ENCODE assay signal across 29 mouse cellular contexts in the genomic region with DNA sequence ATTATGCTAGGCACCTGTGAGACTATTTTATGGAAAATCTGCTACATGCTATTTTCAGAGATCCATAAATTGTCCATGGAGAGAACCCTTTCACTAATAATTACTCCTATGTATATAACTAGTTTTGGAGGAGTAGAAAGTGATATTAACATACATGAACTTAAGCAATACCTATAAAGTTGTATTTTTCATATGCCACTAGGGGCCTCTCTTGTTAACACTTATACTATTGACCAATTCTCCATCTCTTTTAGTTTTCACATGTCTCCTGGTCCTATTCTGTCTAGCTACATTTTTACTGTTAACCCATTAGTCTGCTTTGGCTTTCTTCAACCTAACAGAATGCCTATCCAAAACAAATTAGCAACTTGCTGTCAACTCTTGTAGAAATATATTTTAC. TPM values are rescaled to one million over a fixed set of nuclear protein-coding genes. Genes with fewer than 3 reads are reported as not detected.
"Had no signal": no experiment of that assay in that cellular context is flagged by ENCODE, and none has a peak within 500 bp of the region (broad histone marks: within the 10 kb centered on the region; RNA-seq: fewer than 3 reads in every experiment).

No protein-coding gene starts in this region.

- H3K36me3 ChIP-seq: intestine, embryonic 15.5 days; limb, embryonic 10.5 days; limb, embryonic 13.5 days; liver, embryonic 12.5 days; liver, embryonic 15.5 days; lung, embryonic 15.5 days; midbrain, embryonic 12.5 days; midbrain, embryonic 15.5 days; neural tube, embryonic 12.5 days; neural tube, embryonic 15.5 days had no signal

- H3K9me3 ChIP-seq: intestine, embryonic 15.5 days; limb, embryonic 10.5 days; limb, embryonic 13.5 days; liver, embryonic 12.5 days; liver, embryonic 15.5 days; lung, embryonic 15.5 days; midbrain, embryonic 12.5 days; midbrain, embryonic 15.5 days; neural tube, embryonic 12.5 days; neural tube, embryonic 15.5 days had no signal

- H3K9ac ChIP-seq: intestine, embryonic 15.5 days; limb, embryonic 13.5 days; liver, embryonic 12.5 days; liver, embryonic 15.5 days; lung, embryonic 15.5 days; midbrain, embryonic 12.5 days; midbrain, embryonic 15.5 days; neural tube, embryonic 12.5 days; neural tube, embryonic 15.5 days had no signal

- DNase-seq: kidney, adult 2 months; kidney, postnatal 10 days; kidney, postnatal 4 days; layer of hippocampus, adult 9-11 months; layer of hippocampus, postnatal 36 days; liver; lung, adult 18-20 months; lung, postnatal 14 days; right cerebral cortex, adult 18-20 months; right cerebral cortex, postnatal 14 days; right cerebral cortex, postnatal 4 days; thymus, postnatal 25 days had no signal

- H3K27ac ChIP-seq: intestine, embryonic 15.5 days; limb, embryonic 10.5 days; limb, embryonic 13.5 days; liver, embryonic 12.5 days; liver, embryonic 15.5 days; lung, embryonic 15.5 days; macrophage; midbrain, embryonic 12.5 days; midbrain, embryonic 15.5 days; neural tube, embryonic 12.5 days; neural tube, embryonic 15.5 days had no signal

- H3K4me3 ChIP-seq: intestine, embryonic 15.5 days; limb, embryonic 10.5 days; limb, embryonic 13.5 days; liver, embryonic 12.5 days; liver, embryonic 15.5 days; lung, embryonic 15.5 days; midbrain, embryonic 12.5 days; midbrain, embryonic 15.5 days; neural tube, embryonic 12.5 days; neural tube, embryonic 15.5 days had no signal

- H3K27me3 ChIP-seq: intestine, embryonic 15.5 days; limb, embryonic 13.5 days; liver, embryonic 12.5 days; liver, embryonic 15.5 days; lung, embryonic 15.5 days; midbrain, embryonic 12.5 days; midbrain, embryonic 15.5 days; neural tube, embryonic 12.5 days; neural tube, embryonic 15.5 days had no signal

- H3K4me2 ChIP-seq: intestine, embryonic 15.5 days; limb, embryonic 13.5 days; liver, embryonic 12.5 days; liver, embryonic 15.5 days; lung, embryonic 15.5 days; midbrain, embryonic 12.5 days; midbrain, embryonic 15.5 days; neural tube, embryonic 12.5 days; neural tube, embryonic 15.5 days had no signal

- H3K4me1 ChIP-seq: intestine, embryonic 15.5 days; limb, embryonic 10.5 days; limb, embryonic 13.5 days; liver, embryonic 12.5 days; liver, embryonic 15.5 days; lung, embryonic 15.5 days; midbrain, embryonic 12.5 days; midbrain, embryonic 15.5 days; neural tube, embryonic 12.5 days; neural tube, embryonic 15.5 days had no signal

- ATAC-seq: intestine, embryonic 15.5 days; liver, embryonic 12.5 days; midbrain, embryonic 15.5 days had no signal

RNA-seq across cellular contexts. Expression of a gene that starts 23.0 kb away (rescaled TPM):
- total RNA-seq: layer of hippocampus, adult 18-20 months; layer of hippocampus, postnatal 36 days; left cerebral cortex, postnatal 25 days; megakaryocyte, adult 5-6 weeks had no signal
- polyA plus RNA-seq: intestine, embryonic 15.5 days; kidney, adult 2 months; kidney, embryonic 14.5 days; limb, embryonic 10.5 days; limb, embryonic 13.5 days; liver, embryonic 12.5 days; liver, embryonic 15.5 days; lung, embryonic 15.5 days; macrophage; midbrain, embryonic 12.5 days; midbrain, embryonic 15.5 days; neural tube, embryonic 12.5 days; neural tube, embryonic 15.5 days; stomach, embryonic 14.5 days; thymus, postnatal 0 days had no signal

RNA-seq across cellular contexts. Expression of a gene that starts 24.8 kb away (rescaled TPM):
- total RNA-seq: layer of hippocampus, adult 18-20 months; layer of hippocampus, postnatal 36 days; left cerebral cortex, postnatal 25 days; megakaryocyte, adult 5-6 weeks had no signal
- polyA plus RNA-seq: intestine, embryonic 15.5 days; kidney, adult 2 months; kidney, embryonic 14.5 days; limb, embryonic 10.5 days; limb, embryonic 13.5 days; liver, embryonic 12.5 days; liver, embryonic 15.5 days; lung, embryonic 15.5 days; macrophage; midbrain, embryonic 12.5 days; midbrain, embryonic 15.5 days; neural tube, embryonic 12.5 days; neural tube, embryonic 15.5 days; stomach, embryonic 14.5 days; thymus, postnatal 0 days had no signal
